Mouse (Mus musculus): ENCODE data around the gene Cavin1.

- no peak for TF ChIP-seq CTCF (IDR thresholded peaks at IDR 0.05; ENCODE audit: low read depth)
- no peak for TF ChIP-seq EP300 (IDR thresholded peaks at IDR 0.05; ENCODE audit: low read depth)
These were observed 18.0 kb upstream of the Cavin1 start for GRCm38 (mm10) chr11:100988674-100989073.

Measured in heart, postnatal 0 days (tissue).